Mouse (Mus musculus): ENCODE data around the gene Tm4sf5. TPM values are rescaled to one million over a fixed set of nuclear protein-coding genes. Genes with fewer than 3 reads are reported as not detected.

Tm4sf5 gene
- 0.65 and 2.3 TPM in 2 replicates for polyA plus RNA-seq (2015; fragmentation: Nextera tagmentation; extraction: Ambion mirVana)

- Histone ChIP-seq H3K9me3 (replicated peaks; ENCODE audit: control insufficient read depth, low read length) (no peaks in the 10 kb centered on the region), H3K4me3 (ENCODE audit: low read depth, low read length) (no peak within 1 kb of the TSS), H3K36me3 (ENCODE audit: control insufficient read depth, insufficient read depth) (no peaks in the 10 kb centered on the region), H3K4me2 (ENCODE audit: low read depth, low read length) (no peak within 1 kb of the TSS), H3K27me3 (ENCODE audit: control insufficient read depth, insufficient read depth, low read depth, low read length) (peaks cover 3% of the 10 kb centered on the region; the same call in 1 of the 2 replicates), H3K27ac (ENCODE audit: low read length) (no peak within 1 kb of the TSS), H3K9ac (ENCODE audit: low read depth, low read length) (no peak within 1 kb of the TSS), H3K4me1 (ENCODE audit: control insufficient read depth, low read depth, low read length) (peaks cover 6% of the 10 kb centered on the region)
- 33% methylated on average over 9 of the region's 9 CpGs for WGBS (ENCODE audit: insufficient replicate concordance)
- no peak for ATAC-seq (ENCODE audit: low read depth)
These were observed at the start of gene Tm4sf5 for GRCm38 (mm10) chr11:70504970-70505369. TSS of gene Tm4sf5 (plus strand) at chr11:70505244.

- Histone ChIP-seq H3K9me3 (replicated peaks; ENCODE audit: control insufficient read depth, low read length) (no peaks in the 10 kb centered on the region), H3K4me3 (ENCODE audit: low read depth, low read length) (peak within 1 kb of the TSS; percentile 61), H3K27me3 (ENCODE audit: control insufficient read depth, insufficient read depth, low read depth, low read length) (peaks cover 35% of the 10 kb centered on the region), H3K9ac (ENCODE audit: low read depth, low read length) (peak within 1 kb of the TSS; percentile 35; the same call in 1 of the 2 replicates), H3K36me3 (ENCODE audit: control insufficient read depth, insufficient read depth) (no peaks in the 10 kb centered on the region), H3K27ac (ENCODE audit: low read length) (no peak within 1 kb of the TSS), H3K4me1 (ENCODE audit: control insufficient read depth, low read depth, low read length) (no peaks in the 10 kb centered on the region; the same call in 1 of the 2 replicates), H3K4me2 (ENCODE audit: low read depth, low read length) (peak within 1 kb of the TSS; percentile 72)
- no peak for ATAC-seq (ENCODE audit: low read depth)
- 17% methylated on average over 32 of the region's 32 CpGs for WGBS (ENCODE audit: insufficient replicate concordance)
These were observed 46.1 kb upstream of the Tm4sf5 start, which contains the start of gene Zmynd15 for GRCm38 (mm10) chr11:70458688-70459600. TSS of gene Zmynd15 (plus strand) at chr11:70459433.

DNA sequence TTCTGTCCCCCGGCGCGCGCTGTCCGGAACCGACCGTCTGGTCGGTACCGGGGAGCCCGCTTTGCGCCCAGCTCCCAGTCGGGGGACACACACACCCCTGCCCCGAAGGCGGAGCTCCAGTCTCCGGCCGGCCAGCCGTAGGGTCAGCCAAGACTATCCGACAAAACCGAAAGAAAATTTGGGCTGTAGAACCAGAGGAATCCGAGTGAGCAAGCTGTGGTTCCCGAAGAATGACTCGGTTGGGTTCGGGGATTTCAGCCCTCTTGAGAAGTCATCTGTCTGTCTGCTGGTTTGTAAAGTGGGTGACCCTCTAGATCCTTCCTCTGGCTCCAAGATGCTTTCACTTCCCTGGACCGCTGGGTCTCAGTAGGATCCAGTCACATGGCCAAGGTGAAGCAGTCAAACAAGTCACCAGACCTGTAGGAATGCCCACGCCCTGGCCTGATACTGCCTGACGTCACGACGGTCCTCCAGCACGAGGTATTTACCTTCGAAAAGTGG lies 45.4 kb upstream of the Tm4sf5 start, which contains the start of gene Cxcl16:
Gene Cxcl16, minus strand, starts transcription at position 384 of the 501 bp plus-strand sequence.
- no peak within 1 kb of the TSS for H3K27ac ChIP-seq (ENCODE audit: low read length)
- no peak for ATAC-seq (ENCODE audit: low read depth)
- no peaks in the 10 kb centered on the region; the same call in 1 of the 2 replicates for H3K4me1 ChIP-seq (ENCODE audit: control insufficient read depth, low read depth, low read length)
- H3K9me3 ChIP-seq (replicated peaks; ENCODE audit: control insufficient read depth, low read length), result no peaks in the 10 kb centered on the region
- 3% methylated on average over 30 of the region's 30 CpGs for WGBS (ENCODE audit: insufficient replicate concordance)
- H3K9ac ChIP-seq (ENCODE audit: low read depth, low read length), result peak within 1 kb of the TSS; percentile 35; the same call in 1 of the 2 replicates
- H3K4me2 ChIP-seq (ENCODE audit: low read depth, low read length), result peak within 1 kb of the TSS; percentile 72
- H3K4me3 ChIP-seq (ENCODE audit: low read depth, low read length), result peak within 1 kb of the TSS; percentile 61
- H3K27me3 ChIP-seq (ENCODE audit: control insufficient read depth, insufficient read depth, low read depth, low read length), result peaks cover 39% of the 10 kb centered on the region
- H3K36me3 ChIP-seq (ENCODE audit: control insufficient read depth, insufficient read depth), result no peaks in the 10 kb centered on the region

GRCm38 (mm10) chr11:70463970-70464369 lies 41.1 kb upstream of the Tm4sf5 start:
- 66% methylated on average over 5 of the region's 5 CpGs for WGBS (ENCODE audit: insufficient replicate concordance)
- no peak overlapping the region for H3K4me3 ChIP-seq (ENCODE audit: low read depth, low read length)
- H3K9me3 ChIP-seq (replicated peaks; ENCODE audit: control insufficient read depth, low read length), result no peaks in the 10 kb centered on the region
- no peaks in the 10 kb centered on the region; the same call in 1 of the 2 replicates for H3K4me1 ChIP-seq (ENCODE audit: control insufficient read depth, low read depth, low read length)
- peaks cover 53% of the 10 kb centered on the region for H3K27me3 ChIP-seq (ENCODE audit: control insufficient read depth, insufficient read depth, low read depth, low read length)
- no peak overlapping the region for H3K4me2 ChIP-seq (ENCODE audit: low read depth, low read length)
- H3K9ac ChIP-seq (ENCODE audit: low read depth, low read length), result no peak overlapping the region
- ATAC-seq (ENCODE audit: low read depth), result no peak
- no peaks in the 10 kb centered on the region for H3K36me3 ChIP-seq (ENCODE audit: control insufficient read depth, insufficient read depth)
- no peak overlapping the region for H3K27ac ChIP-seq (ENCODE audit: low read length)

DNA sequence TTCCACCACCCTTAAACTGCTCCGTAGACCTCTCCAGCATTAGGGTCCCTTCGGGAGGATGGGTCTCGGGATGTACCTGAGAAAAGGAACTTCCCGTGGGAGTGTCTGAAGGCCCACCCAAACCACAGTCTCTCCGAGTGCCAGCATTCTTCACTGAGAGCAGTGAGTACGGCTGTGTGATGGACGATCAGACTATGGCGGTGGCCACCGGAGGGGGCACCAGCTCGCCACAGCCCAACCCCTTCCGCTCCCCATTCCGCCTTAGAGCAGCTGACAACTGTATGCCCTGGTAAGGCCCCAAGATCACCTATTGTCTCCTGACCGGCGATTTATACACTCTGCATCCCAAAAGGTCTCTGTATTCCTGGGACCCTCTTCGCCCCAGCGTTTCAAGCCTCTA lies 39.8 kb upstream of the Tm4sf5 start:
- H3K27me3 ChIP-seq (ENCODE audit: control insufficient read depth, insufficient read depth, low read depth, low read length), result peaks cover 40% of the 10 kb centered on the region
- no peaks in the 10 kb centered on the region for H3K36me3 ChIP-seq (ENCODE audit: control insufficient read depth, insufficient read depth)
- no peaks in the 10 kb centered on the region for H3K4me1 ChIP-seq (ENCODE audit: control insufficient read depth, low read depth, low read length)
- H3K4me3 ChIP-seq (ENCODE audit: low read depth, low read length), result no peak overlapping the region
- H3K4me2 ChIP-seq (ENCODE audit: low read depth, low read length), result no peak overlapping the region
- H3K27ac ChIP-seq (ENCODE audit: low read length), result no peak overlapping the region
- no peak overlapping the region for H3K9ac ChIP-seq (ENCODE audit: low read depth, low read length)
- H3K9me3 ChIP-seq (replicated peaks; ENCODE audit: control insufficient read depth, low read length), result no peaks in the 10 kb centered on the region
- WGBS (ENCODE audit: insufficient replicate concordance), result 28% methylated on average over 16 of the region's 16 CpGs
- ATAC-seq (ENCODE audit: low read depth), result no peak

DNA sequence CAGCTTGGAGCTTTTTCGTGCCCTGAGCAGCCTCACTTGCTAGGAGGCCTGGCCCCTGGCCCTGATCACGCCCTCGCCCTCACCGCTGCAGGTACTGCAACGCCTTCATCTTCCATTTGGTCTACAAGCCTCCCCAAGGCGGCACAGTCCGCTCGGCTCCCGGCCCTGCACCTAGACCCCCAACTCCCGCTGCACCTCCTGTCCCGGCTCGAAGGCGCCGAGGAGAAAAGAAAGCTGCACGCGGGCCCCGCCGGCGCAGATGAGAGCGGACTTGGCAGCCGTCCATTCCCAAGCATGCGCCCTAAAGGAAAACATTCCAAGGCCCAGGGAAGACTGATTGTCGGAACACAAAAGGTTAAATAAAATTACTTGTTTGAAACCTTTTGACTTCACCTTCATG lies 39.2 kb upstream of the Tm4sf5 start:
- peak overlapping the region; percentile 18; the same call in 1 of the 2 replicates for H3K4me3 ChIP-seq (ENCODE audit: low read depth, low read length)
- H3K9ac ChIP-seq (ENCODE audit: low read depth, low read length), result no peak overlapping the region
- H3K36me3 ChIP-seq (ENCODE audit: control insufficient read depth, insufficient read depth), result no peaks in the 10 kb centered on the region
- peak overlapping the region; percentile 17; the same call in 1 of the 2 replicates for H3K4me2 ChIP-seq (ENCODE audit: low read depth, low read length)
- no peaks in the 10 kb centered on the region for H3K4me1 ChIP-seq (ENCODE audit: control insufficient read depth, low read depth, low read length)
- WGBS (ENCODE audit: insufficient replicate concordance), result 35% methylated on average over 23 of the region's 23 CpGs
- H3K27ac ChIP-seq (ENCODE audit: low read length), result no peak overlapping the region
- H3K9me3 ChIP-seq (replicated peaks; ENCODE audit: control insufficient read depth, low read length), result no peaks in the 10 kb centered on the region
- peaks cover 34% of the 10 kb centered on the region for H3K27me3 ChIP-seq (ENCODE audit: control insufficient read depth, insufficient read depth, low read depth, low read length)
- no peak for ATAC-seq (ENCODE audit: low read depth)

- Histone ChIP-seq H3K4me1 (ENCODE audit: control insufficient read depth, low read depth, low read length) (no peaks in the 10 kb centered on the region), H3K9ac (ENCODE audit: low read depth, low read length) (no peak overlapping the region), H3K9me3 (replicated peaks; ENCODE audit: control insufficient read depth, low read length) (no peaks in the 10 kb centered on the region), H3K4me3 (ENCODE audit: low read depth, low read length) (no peak overlapping the region), H3K36me3 (ENCODE audit: control insufficient read depth, insufficient read depth) (no peaks in the 10 kb centered on the region), H3K27ac (ENCODE audit: low read length) (no peak overlapping the region), H3K27me3 (ENCODE audit: control insufficient read depth, insufficient read depth, low read depth, low read length) (peaks cover 24% of the 10 kb centered on the region), H3K4me2 (ENCODE audit: low read depth, low read length) (no peak overlapping the region)
- 47% methylated on average over 5 of the region's 5 CpGs for WGBS (ENCODE audit: insufficient replicate concordance)
- peak; percentile 37; the same call in 1 of the 2 replicates for ATAC-seq (ENCODE audit: low read depth)
These were observed 37.0 kb upstream of the Tm4sf5 start for GRCm38 (mm10) chr11:70467902-70468619.

DNA sequence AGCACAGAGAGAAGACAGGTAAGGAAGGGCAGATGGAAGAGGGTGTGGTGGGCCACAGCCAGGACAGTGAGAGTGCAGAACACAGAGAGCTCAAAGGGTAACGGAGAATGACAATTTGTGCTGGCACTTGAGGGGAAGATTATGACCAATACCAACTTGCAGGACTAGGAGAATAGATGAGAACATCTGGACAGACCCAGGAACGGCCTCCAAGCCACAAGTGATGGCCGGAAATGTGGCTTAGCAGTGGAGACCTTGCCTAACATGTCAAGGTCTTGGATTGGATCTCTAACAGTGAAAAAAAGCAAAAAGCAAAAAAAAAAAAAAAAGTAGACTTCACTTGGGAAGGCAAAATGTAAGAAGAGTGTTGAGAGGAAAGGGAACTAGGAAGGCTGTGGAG lies 35.3 kb upstream of the Tm4sf5 start:
- WGBS (ENCODE audit: insufficient replicate concordance), result 59% methylated on average over 3 of the region's 3 CpGs
- H3K27ac ChIP-seq (ENCODE audit: low read length), result no peak overlapping the region
- ATAC-seq (ENCODE audit: low read depth), result no peak

More for the DNA sequence above, 35.3 kb upstream of the Tm4sf5 start:
- no peaks in the 10 kb centered on the region for H3K9me3 ChIP-seq (replicated peaks; ENCODE audit: control insufficient read depth, low read length)
- H3K4me3 ChIP-seq (ENCODE audit: low read depth, low read length), result no peak overlapping the region
- no peak overlapping the region for H3K9ac ChIP-seq (ENCODE audit: low read depth, low read length)
- peaks cover 18% of the 10 kb centered on the region for H3K27me3 ChIP-seq (ENCODE audit: control insufficient read depth, insufficient read depth, low read depth, low read length)
- H3K4me1 ChIP-seq (ENCODE audit: control insufficient read depth, low read depth, low read length), result no peaks in the 10 kb centered on the region
- H3K36me3 ChIP-seq (ENCODE audit: control insufficient read depth, insufficient read depth), result no peaks in the 10 kb centered on the region
- H3K4me2 ChIP-seq (ENCODE audit: low read depth, low read length), result no peak overlapping the region

Measured in liver, embryonic 16.5 days (tissue).